ENCODE assay signal across 19 mouse cellular contexts in the genomic region with DNA sequence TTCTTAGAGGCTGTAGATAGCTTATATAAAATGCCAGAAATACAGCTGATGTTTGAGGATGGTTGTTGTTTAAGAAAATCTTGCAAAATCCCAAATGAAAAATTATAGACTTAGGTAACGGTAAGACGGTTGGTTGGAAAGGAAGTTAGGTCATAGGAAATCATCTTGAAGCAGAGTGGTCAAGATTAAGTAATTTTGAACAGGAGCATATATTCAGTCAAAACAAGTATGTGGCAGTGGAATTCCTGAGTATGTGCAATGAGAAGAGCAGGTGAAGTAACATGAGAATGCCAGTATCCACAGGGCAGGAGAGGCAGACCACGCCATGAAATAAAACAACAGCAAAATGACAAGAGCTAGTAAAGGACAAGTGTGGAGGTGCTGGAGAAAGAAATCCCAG.
"Had no signal": no experiment of that assay in that cellular context is flagged by ENCODE, and none has a peak within 500 bp of the region (broad histone marks: within the 10 kb centered on the region; RNA-seq: fewer than 3 reads in every experiment).

No protein-coding gene starts in this region.

- H3K36me3 ChIP-seq: neural tube, embryonic 15.5 days; stomach, embryonic 15.5 days had no signal

- DNase-seq: lung, adult 18-20 months; lung, embryonic 14.5 days; lung, postnatal 10 days; lung, postnatal 4 days; midbrain, embryonic 14.5 days; right cerebral cortex, postnatal 14 days; thymus, adult 2 months; thymus, postnatal 25 days; thymus, postnatal 4 days had no signal

- H3K4me1 ChIP-seq: neural tube, embryonic 15.5 days had no signal

- H3K4me3 ChIP-seq: midbrain, embryonic 10.5 days; midbrain, embryonic 12.5 days; myocyte; neural tube, embryonic 13.5 days; neural tube, embryonic 15.5 days; stomach, embryonic 15.5 days had no signal

- H3K27me3 ChIP-seq: midbrain, embryonic 12.5 days; neural tube, embryonic 13.5 days; neural tube, embryonic 15.5 days; stomach, embryonic 15.5 days had no signal

- H3K4me2 ChIP-seq: liver, embryonic 11.5 days; lung, embryonic 14.5 days; midbrain, embryonic 12.5 days; neural tube, embryonic 13.5 days; neural tube, embryonic 15.5 days; stomach, embryonic 15.5 days had no signal

- H3K27ac ChIP-seq: liver, embryonic 14.5 days; midbrain, embryonic 10.5 days; midbrain, embryonic 12.5 days; neural tube, embryonic 13.5 days; neural tube, embryonic 15.5 days; stomach, embryonic 15.5 days; stomach, postnatal 0 days had no signal

- H3K9ac ChIP-seq: liver, embryonic 14.5 days; lung, embryonic 14.5 days; midbrain, embryonic 12.5 days; neural tube, embryonic 13.5 days; neural tube, embryonic 15.5 days; stomach, embryonic 15.5 days had no signal

- H3K9me3 ChIP-seq: midbrain, embryonic 10.5 days; midbrain, embryonic 12.5 days; neural tube, embryonic 13.5 days; neural tube, embryonic 15.5 days; stomach, embryonic 15.5 days had no signal

- ATAC-seq: midbrain, embryonic 16.5 days had no signal
